Mouse (Mus musculus): ENCODE data around the gene Nav3.

Gene Nav3

GRCm38 (mm10) chr10:109651516-109651915, 804.5 kb downstream of the Nav3 start:
- DNase-seq = no peak

GRCm38 (mm10) chr10:109643598-109643997, 812.4 kb downstream of the Nav3 start:
- no peak for DNase-seq

GRCm38 (mm10) chr10:109641806-109642205, 814.2 kb downstream of the Nav3 start:
- no peak for DNase-seq

GRCm38 (mm10) chr10:109637702-109638101, 818.3 kb downstream of the Nav3 start:
- no peak for DNase-seq
